Mouse (Mus musculus): ENCODE measurements around the gene Slfn5.
"Not testable (repeated sequence)": the region's sequence is repeated elsewhere in the genome, so short reads cannot be mapped to it uniquely, and the experiment has no call there.

Slfn5 gene

DNA sequence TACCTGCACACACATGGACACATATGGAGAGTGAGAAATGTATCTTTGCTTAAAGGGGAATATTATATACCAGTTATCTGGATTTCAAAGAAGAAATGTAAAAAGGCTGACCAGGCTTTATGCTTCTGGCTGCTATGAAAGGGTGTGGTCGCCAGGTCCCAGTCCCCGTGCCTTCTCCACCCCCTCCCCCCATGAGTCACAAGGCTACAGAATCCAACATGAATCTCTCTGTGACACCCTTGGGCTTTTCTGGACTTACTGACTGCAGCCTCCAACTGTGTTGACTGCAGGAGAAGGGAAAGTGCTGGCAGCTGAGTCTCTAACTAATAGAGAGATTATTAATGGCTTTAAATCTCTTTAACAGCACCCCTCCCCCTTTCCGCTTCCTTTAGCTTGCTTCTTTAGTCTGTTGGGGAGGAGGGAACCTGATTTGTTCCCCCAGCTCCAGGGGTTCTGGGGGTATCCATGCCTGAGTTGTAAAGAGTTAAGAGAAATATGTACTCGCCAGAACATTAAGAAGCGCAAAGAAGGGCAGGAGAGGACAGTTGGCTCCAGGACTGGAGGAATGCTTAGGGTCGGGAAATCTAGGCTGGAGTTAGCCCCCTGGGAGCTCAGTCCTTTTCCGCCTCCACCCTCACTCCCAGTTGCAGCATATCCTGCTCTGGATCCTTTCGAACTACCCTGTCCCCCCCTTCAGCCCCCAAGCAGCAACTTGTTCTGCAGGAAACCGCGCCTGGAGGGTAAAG lies at the start of gene Slfn5:
Gene Slfn5, plus strand, starts transcription at position 614 of the 746 bp plus-strand sequence.
- no peak for ATAC-seq (ENCODE audit: insufficient number of reproducible peaks, low FRiP score, low TSS enrichment)

DNA sequence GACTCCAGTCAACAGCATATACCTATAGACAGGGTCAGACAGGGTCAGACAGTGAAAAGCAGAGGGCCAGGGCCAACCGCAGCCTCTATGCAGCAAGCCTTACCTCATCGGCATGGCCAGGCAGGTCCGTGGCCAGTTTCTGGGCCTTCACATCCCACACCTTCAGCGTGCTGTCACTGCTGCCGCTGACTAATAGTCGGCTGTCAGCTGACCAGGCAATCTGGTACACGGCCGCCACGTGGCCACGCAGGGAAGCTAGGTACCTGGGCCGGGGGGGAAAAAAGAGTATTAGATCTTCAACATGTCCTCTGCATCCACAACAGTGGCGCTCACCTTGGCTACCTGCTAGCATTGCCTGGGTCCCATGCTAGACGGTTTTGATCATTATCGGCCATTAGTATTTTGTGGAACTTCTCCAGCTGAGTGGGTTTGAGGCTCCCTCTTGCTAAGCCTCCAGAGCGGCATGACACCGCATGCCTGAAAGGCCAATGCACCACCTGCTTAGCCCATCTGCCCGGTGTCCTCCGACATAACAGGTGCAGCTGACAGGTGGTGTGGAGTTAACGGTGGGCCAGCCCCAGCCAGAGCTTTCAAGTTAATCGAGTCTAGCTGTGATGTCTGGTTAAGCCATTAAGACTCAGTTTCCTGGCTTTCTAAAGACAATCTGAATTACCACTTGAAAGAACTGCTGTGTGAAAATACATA lies 49.4 kb upstream of the Slfn5 start:
- ATAC-seq (ENCODE audit: insufficient number of reproducible peaks, low FRiP score, low TSS enrichment) = no peak; the same call in 1 of the 2 replicates

DNA sequence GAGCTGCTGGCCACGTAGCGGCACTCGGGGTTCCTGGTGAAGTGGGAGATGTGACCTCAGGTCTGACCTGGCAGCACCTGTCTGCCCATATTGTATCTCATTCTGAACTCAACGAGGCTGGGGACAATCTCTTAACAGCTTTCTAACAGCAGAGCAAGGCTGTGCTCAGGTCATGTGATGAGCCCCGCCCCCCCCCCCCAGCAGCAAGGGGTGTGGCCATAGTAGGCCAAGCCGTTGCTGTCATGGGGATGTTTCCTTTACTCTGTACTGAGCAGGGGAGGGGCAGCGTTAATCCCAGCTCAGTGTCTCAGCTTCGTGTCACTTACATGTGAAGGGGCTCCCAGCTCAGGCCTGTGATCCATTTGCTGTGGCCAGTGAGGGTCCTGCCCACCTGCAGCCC lies 46.2 kb upstream of the Slfn5 start:
- ATAC-seq (ENCODE audit: insufficient number of reproducible peaks, low FRiP score, low TSS enrichment) = no peak

DNA sequence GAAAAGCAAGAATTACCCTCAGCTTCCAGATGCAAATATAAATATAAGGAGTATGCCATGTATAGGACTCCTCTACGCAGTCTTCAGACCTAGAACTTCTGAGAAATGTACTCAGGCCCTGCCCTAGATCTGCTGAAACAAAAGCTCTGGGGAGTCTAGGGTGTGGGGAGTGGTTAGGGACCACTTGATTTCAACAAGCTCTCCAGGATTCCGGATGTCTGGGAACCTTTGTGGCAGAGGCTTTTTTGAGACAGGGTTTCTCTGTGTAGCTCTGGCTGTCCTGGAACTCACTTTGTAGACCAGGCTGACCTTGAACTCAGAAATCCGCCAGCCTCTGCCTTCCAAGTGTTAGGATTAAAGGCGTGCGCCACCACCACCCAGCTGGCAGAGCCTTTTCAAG lies 45.3 kb upstream of the Slfn5 start:
- ATAC-seq (ENCODE audit: insufficient number of reproducible peaks, low FRiP score, low TSS enrichment) = no peak

DNA sequence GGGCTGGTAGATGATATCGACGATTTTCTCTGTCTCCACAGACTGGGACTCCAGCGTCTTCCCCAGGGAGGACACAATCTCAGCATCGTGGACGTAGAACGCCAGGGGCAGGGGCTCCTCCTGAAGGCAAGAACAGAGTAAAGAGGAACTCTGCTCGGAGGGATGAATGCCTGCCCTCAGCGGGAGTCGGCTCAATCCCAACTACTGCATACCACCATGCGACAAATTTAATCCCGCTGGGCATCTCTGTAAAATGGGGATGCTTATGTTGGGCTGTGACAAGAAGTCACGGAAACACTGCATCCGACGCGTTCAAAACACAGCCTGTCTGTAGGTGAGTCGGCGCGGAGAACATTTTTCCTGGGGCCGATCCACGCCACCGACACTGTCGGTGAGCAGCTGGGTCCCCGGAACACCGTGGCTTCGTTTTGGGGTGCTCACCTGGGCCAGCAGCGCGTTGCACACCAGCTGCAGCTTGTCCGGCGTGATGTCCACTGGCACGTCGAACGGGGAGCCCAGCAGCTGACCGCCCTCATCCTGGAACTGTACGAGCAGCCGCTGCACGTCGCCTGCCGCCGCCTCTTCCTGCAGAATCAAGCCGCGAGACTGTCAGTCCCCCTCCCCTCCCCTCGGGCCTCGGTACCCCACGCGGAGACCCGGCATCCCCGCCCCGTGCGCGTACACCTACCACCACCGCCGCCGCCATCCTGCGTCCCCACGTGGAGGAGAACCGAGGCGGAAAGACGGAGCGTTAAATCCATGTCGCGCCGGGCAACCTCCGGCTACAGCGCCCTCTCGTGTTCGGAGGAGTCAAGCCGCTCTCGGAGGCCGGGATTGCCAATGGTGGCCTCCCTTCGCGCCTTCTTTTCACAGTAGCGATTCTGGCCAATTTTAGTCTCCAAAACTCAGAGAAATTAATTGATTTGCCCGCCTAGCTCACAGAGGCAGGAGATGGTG lies 43.2 kb upstream of the Slfn5 start, which contains the start of gene Nle1:
Gene Nle1, minus strand, starts transcription at position 761 of the 957 bp plus-strand sequence.
- ATAC-seq (ENCODE audit: insufficient number of reproducible peaks, low FRiP score, low TSS enrichment) = peak; percentile 81

DNA sequence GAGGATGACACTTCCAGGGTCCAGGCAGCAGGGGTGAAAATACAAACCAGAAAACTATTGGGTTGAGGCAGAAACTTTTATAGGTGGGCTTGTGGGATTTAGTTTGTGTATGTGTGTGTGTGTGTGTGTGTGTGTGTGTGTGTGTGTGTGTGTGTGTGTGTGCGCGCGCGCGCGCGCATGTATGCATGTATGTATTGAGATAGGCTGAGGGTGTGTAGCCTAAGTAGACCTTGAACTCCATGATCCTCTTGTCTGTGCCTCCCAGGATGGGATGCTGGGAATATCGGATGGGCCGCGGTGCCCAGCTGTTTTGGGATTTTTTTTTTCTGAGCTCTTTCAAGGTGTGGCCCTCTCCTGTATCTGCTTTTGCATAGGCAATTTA lies 42.5 kb upstream of the Slfn5 start:
- ATAC-seq (ENCODE audit: insufficient number of reproducible peaks, low FRiP score, low TSS enrichment) = no peak

DNA sequence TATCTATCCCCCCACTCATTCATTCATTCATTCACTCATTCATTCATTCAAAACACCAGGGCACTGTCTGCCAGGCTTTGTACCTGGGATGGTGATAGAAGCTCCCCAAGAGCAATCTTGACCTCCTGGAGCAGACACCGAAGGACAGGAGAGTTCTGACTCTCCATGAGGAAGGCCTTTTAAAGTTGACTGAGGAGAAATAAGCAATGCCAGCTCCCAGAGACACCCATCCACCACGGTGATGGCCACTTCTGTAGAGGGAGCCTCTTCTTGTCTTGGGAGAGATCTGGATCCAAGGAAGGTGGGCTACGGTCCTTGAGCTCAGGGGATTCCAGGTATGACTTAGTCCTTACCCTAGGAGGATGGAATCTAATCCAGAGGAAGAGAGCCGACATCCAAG lies 40.9 kb upstream of the Slfn5 start, which contains the start of gene Unc45b:
Gene Unc45b, plus strand, starts transcription at position 301 of the 400 bp plus-strand sequence.
- ATAC-seq (ENCODE audit: insufficient number of reproducible peaks, low FRiP score, low TSS enrichment) = no peak

DNA sequence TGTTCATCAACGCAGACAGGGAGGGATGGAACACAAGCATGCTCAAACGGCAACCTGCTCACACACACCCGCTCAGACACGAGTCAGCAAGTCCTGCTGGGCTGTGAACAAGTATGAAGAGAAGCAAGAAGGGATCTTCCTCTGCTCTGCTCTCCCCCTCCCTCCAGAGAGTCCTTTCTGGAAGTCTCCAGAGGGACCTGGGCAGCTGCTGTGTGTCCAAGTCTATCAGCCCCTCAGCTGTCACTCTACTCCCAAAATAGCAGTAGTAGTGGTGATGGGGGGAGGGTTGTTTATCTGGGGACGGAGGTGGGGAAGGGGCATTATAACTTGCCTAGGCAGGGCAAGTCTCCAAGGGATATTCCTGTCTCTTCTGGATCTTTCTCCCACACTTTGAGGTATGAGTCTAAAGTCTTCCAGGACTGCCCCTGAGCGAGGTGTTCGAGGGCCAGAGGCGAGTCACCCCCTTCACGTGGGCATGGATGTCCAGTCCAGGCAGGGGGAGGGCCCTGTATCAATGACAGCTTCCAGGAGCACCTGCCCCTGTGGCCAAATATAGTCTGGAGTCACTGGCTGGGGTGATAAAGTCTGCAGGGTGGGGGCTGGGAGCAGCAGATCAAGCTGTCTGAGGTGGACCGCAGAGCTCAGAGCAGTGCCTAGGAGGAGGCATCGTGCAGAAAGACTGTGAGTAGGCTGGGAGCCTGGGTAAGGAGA lies 40.3 kb upstream of the Slfn5 start:
- ATAC-seq (ENCODE audit: insufficient number of reproducible peaks, low FRiP score, low TSS enrichment) = no peak

DNA sequence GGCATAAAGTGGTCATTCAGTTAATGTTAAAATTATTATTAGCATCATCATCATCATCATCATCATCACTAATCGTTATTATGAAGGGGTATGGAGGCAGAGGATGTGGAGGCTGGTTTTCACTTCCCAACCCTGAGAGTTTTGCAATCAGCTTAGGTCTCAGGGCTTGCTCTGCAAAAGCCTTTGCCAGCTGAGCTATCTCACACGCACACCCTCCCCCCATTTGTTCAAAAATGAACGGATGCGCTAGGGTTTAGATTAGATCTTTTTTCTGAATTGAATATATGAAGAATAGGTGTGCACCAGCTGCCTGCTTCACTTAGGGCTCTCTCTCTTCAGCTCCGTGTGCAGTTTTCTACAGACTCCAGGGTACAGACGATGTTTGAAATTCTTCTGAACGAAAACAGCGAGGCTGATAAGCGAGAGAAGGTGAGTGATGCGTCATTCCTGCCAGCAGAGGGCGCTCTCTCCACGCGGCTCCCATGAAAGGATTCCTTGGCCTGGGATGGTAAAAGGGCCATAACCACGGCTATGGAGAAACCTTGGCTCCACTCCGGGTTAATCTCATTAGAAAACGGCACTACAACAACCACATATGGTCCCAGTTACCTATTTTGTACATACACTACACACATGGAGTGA lies 36.3 kb upstream of the Slfn5 start:
- ATAC-seq (ENCODE audit: insufficient number of reproducible peaks, low FRiP score, low TSS enrichment) = peak; percentile 64; the same call in 1 of the 2 replicates

DNA sequence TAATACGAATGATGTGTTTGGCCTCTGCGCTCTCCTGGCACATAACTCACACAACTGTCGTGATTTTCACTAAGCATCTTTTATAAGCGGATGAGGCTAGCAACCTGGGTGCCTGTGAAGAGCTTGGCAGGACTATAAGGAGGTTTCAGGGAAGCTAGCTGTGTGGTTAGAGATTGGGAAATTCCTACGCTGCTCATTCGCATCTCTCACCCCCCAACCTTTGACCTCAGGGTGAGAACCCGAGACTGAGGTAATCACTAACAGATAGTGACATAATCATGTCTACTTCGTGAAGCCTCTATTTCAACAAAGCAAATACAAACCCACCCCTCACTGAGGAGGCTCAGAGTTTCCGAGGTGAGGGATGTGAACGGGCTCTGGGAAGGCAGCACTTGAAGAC lies 30.4 kb upstream of the Slfn5 start:
- ATAC-seq (ENCODE audit: insufficient number of reproducible peaks, low FRiP score, low TSS enrichment) = no peak

DNA sequence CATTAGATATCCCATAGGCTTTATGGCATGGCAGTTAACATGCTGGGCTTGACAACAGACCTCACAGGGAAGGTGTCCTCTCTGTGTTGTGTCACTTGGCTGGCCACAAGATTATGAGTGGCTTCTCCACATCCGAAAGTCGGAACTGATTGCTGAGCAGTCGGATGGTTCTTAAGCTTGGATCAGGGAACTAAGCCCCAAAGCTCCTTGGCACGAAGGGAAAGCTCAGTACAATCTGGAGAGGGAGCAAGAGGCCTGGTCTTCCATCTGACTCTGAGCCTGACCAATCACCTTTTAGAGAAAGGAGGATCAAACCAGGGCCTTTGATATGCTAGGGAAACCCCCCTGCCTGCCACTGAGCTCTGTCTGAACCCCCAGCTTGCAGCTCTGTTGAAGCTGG lies 29.5 kb upstream of the Slfn5 start:
- ATAC-seq (ENCODE audit: insufficient number of reproducible peaks, low FRiP score, low TSS enrichment) = no peak

DNA sequence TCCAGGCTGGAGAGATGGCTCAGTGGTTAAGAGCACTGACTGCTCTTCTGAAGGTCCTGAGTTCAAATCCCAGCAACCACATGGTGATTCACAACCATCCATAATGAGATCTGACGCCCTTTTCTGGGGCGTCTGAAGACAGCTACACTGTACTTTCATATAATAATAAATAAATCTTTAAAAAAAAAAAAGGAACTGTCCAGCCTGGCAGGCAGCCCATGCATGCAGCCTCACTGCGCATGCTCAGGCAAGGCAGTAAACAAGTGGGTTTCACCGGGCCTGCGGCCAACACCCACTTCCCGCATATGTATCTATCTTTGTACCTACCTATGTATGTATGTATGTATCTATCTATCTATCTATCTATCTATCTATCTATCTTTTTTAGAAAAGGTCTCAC lies 27.2 kb upstream of the Slfn5 start:
- not testable (repeated sequence) for ATAC-seq (ENCODE audit: insufficient number of reproducible peaks, low FRiP score, low TSS enrichment)

DNA sequence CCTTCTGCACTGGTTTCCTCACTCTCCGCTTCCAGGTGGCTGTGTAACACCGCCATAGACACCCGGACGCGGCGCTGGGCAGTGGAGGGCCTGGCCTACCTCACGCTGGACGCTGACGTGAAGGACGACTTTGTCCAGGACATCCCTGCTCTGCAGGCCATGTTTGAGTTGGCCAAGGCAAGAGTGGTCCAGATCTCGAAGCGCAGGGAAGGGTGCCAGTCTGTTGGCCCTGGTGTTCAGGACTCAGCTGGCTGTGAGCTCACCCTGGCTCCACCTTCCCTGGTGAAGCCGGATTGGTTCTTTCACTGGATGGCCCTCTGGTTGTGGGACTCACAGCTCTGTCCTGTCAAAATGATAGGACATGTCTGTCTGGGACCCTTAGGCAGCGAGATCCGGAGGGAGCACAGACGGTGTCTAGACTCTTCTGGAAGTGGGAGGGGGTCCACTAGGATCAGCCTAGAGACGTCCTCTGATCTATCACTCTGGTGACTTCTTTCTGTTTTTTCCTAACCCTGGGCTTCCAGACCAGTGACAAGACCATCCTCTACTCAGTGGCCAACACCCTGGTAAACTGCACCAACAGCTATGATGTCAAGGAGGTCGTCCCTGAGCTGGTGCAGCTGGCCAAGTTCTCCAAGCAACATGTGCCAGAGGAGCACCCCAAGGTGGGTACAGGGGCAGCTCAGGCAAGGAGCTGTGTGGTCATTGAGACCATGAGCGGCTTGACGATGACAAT lies 22.1 kb upstream of the Slfn5 start:
- ATAC-seq (ENCODE audit: insufficient number of reproducible peaks, low FRiP score, low TSS enrichment) = no peak

DNA sequence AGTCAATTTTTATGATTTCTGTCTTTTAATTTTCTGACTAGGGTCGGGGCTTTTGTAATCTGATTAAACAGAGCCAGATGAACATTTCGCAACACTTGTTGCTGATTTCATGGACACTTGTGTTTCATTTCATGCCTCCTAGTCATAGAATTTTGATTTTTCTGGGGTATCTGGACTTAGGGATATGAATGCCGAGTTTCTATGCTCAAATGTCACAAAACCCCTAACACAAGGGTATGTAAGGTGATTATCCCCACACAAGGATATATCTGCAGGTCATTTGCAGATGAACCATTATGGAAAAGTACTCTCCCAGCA lies 21.6 kb upstream of the Slfn5 start:
- no peak for ATAC-seq (ENCODE audit: insufficient number of reproducible peaks, low FRiP score, low TSS enrichment)

DNA sequence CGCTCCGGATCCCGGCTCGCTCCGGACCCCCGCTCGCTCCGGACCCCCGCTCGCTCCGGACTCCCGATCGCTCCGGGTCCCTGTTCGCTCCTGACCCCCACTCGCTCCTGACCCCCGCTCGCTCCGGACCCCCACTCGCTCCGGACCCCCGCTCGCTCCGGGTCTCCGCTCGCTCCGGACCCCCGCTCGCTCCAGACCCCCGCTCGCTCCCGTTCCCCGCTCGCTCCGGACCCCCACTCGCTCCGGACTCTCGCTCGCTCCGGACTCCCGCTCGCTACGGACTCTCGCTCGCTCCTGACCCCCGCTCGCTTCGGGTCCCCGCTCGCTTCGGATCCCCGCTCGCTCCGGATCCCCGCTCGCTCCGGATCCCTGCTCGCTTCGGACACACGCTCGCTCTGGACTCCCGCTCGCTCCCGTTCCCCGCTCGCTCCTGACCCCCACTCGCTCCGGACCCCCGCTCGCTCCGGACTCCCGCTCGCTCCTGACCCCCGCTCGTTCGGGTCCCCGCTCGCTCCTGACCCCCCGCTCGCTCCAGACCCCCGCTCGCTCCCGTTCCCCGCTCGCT lies 20.7 kb upstream of the Slfn5 start:
- ATAC-seq (ENCODE audit: insufficient number of reproducible peaks, low FRiP score, low TSS enrichment) = not testable (repeated sequence)

DNA sequence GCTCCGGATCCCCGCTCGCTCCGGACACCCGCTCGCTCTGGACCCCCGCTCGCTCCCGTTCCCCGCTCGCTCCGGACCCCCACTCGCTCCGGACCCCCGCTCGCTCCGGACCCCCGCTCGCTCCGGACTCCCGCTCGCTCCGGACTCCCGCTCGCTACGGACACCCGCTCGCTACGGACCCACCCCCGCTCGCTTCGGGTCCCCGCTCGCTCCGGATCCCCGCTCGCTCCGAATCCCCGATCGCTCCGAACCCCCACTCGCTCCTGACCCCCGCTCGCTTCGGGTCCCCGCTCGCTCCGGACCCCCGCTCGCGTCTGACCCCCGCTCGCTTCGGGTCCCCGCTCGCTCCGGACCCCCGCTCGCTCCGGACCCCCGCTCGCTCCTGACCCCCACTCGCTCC lies 20.0 kb upstream of the Slfn5 start:
- ATAC-seq (ENCODE audit: insufficient number of reproducible peaks, low FRiP score, low TSS enrichment) = not testable (repeated sequence)

DNA sequence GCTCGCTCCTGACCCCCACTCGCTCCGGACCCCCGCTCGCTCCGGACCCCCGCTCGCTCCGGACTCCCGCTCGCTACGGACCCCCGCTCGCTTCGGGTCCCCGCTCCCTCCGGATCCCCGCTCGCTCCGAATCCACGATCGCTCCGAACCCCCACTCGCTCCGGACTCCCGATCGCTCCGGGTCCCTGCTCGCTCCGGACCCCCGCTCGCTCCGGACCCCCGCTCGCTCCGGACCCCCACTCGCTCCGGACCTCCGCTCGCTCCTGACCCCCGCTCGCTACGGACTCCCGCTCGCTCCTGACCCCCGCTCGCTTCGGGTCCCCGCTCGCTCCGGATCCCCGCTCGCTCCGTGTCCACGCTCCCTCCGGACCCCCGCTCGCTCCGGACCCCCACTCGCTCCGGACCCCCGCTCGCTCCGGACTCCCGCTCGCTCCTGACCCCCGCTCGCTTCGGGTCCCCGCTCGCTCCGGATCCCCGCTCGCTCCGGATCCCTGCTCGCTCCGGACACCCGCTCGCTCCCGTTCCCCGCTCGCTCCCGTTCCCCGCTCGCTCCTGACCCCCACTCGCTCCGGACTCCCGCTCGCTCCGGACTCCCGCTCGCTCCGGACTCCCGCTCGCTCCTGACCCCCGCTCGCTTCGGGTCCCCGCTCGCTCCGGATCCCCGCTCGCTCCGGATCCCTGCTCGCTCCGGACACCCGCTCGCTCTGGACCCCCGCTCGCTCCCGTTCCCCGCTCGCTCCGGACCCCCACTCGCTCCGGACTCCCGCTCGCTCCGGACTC lies 19.3 kb upstream of the Slfn5 start:
- not testable (repeated sequence) for ATAC-seq (ENCODE audit: insufficient number of reproducible peaks, low FRiP score, low TSS enrichment)

DNA sequence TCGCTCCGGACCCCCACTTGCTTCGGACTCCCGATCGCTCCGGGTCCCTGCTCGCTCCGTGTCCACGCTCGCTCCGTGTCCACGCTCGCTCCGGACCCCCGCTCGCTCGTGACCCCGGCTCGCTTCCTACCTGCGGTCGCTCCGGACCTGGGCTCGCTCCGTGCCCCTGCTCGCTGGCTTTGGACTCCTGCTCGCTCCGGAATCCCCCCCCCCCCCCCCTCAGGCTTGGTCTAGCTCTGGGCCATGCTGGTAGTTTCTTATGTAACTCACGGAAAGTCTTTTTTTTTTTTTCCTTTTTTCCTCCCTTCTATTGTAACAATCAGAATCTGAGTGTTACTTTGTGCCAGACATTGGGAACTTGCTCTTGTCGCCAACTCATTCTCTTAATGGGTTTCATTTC lies 18.0 kb upstream of the Slfn5 start:
- no peak for ATAC-seq (ENCODE audit: insufficient number of reproducible peaks, low FRiP score, low TSS enrichment)
